Mouse (Mus musculus) bone marrow macrophage, adult 2 months (primary cell): Measurements from ENCODE around the gene Atf1.
"Not testable (repeated sequence)": the region's sequence is repeated elsewhere in the genome, so short reads cannot be mapped to it uniquely, and the experiment has no call there.

Source experiments
- CTCF ChIP-seq: IDR thresholded peaks from 2 replicates; pipeline ENCODE4 v1.5.1; 2012; ENCODE audit warnings: low read depth, mild to moderate bottlenecking, low read length, moderate library complexity
- POLR2A ChIP-seq: IDR thresholded peaks from 2 replicates; pipeline ENCODE4 v1.6.1; 2012; ENCODE audit warnings: mild to moderate bottlenecking, low read depth, low read length, borderline replicate concordance

GRCm38 (mm10) chr15:100307438-100308096, 79.9 kb downstream of the Atf1 start:
- peak; percentile 32; the same call in 1 of the 2 replicates for TF ChIP-seq CTCF
- not testable (repeated sequence) for TF ChIP-seq POLR2A
